Comparison of ENCODE assay signal across 15 mouse cellular contexts in genomic region chr19:56231430-56231829, GRCm38 (mm10). TPM values are rescaled to one million over a fixed set of nuclear protein-coding genes. Genes with fewer than 3 reads are reported as not detected.
DNase-seq lines count a peak whose midpoint lies in the region; ATAC-seq and TF ChIP-seq lines count a peak whose summit lies in the region.
"Had no signal": no experiment of that assay in that cellular context is flagged by ENCODE, and none has a peak within 500 bp of the region (broad histone marks: within the 10 kb centered on the region; RNA-seq: fewer than 3 reads in every experiment).

No protein-coding gene starts in this region.

- H3K9me3 ChIP-seq in kidney, embryonic 15.5 days (replicated peaks) = no peaks in the 10 kb centered on the region
- H3K9me3 ChIP-seq in E14TG2a.4 (ENCODE audit: low read length) = peaks cover 12% of the 10 kb centered on the region
- peaks cover 6% of the 10 kb centered on the region; the same call in 1 of the 2 replicates for H3K9me3 ChIP-seq in embryonic facial prominence, embryonic 10.5 days
- no peaks in the 10 kb centered on the region for H3K9me3 ChIP-seq in hindbrain, embryonic 13.5 days

- H3K36me3 ChIP-seq in kidney, embryonic 15.5 days = 0 out of 2 replicates have a peak, but pooled peaks cover 4% of the 10 kb centered on the region
- no peaks in the 10 kb centered on the region for H3K36me3 ChIP-seq in E14TG2a.4 (ENCODE audit: insufficient read depth, low read length)
- H3K36me3 ChIP-seq in embryonic facial prominence, embryonic 10.5 days (replicated peaks) = 0 out of 2 replicates have a peak, but pooled peaks cover 4% of the 10 kb centered on the region
- no peaks in the 10 kb centered on the region for H3K36me3 ChIP-seq in hindbrain, embryonic 13.5 days
- H3K36me3 ChIP-seq: heart, embryonic 12.5 days had no signal

- DNase-seq in kidney, postnatal 36 days = no peak
- no peak for DNase-seq in embryonic facial prominence, embryonic 10.5 days (ENCODE audit: low spot score)
- no peak for DNase-seq in layer of hippocampus, adult 8-10 months (ENCODE audit: low spot score in 2 of 2)
- no peak for DNase-seq in testis, postnatal 10 days (ENCODE audit: low spot score)
- DNase-seq: cerebellum, postnatal 36 days had no signal

- peaks cover 27% of the 10 kb centered on the region for H3K4me1 ChIP-seq in kidney, embryonic 15.5 days
- peaks cover 22% of the 10 kb centered on the region for H3K4me1 ChIP-seq in E14TG2a.4 (replicated peaks; ENCODE audit: low read depth, low read length)
- H3K4me1 ChIP-seq in embryonic facial prominence, embryonic 10.5 days = peaks cover 31% of the 10 kb centered on the region
- peaks cover 19% of the 10 kb centered on the region for H3K4me1 ChIP-seq in hindbrain, embryonic 13.5 days (replicated peaks)
- H3K4me1 ChIP-seq: heart, embryonic 12.5 days had no signal

- H3K4me2 ChIP-seq in kidney, embryonic 15.5 days = no peak overlapping the region
- H3K4me2 ChIP-seq in hindbrain, embryonic 13.5 days = peak overlapping the region; percentile 36
- H3K4me2 ChIP-seq: heart, embryonic 12.5 days; liver, embryonic 11.5 days had no signal

- no peak overlapping the region for H3K4me3 ChIP-seq in kidney, embryonic 15.5 days (replicated peaks)
- H3K4me3 ChIP-seq in E14TG2a.4 (replicated peaks; ENCODE audit: low read length) = 0 out of 2 replicates have a peak overlapping the region, but pooled peaks have one; percentile 29
- H3K4me3 ChIP-seq in embryonic facial prominence, embryonic 10.5 days = no peak overlapping the region
- no peak overlapping the region for H3K4me3 ChIP-seq in hindbrain, embryonic 13.5 days
- H3K4me3 ChIP-seq: heart, embryonic 12.5 days had no signal

- no peak for ATAC-seq in kidney, embryonic 15.5 days (replicated peaks; ENCODE audit: low FRiP score)
- ATAC-seq in hindbrain, embryonic 13.5 days (ENCODE audit: low FRiP score) = no peak
- no peak for ATAC-seq in erythroblast, adult 5-6 weeks (replicated peaks; ENCODE audit: low FRiP score, poor library complexity, severe bottlenecking)
- ATAC-seq: CD4-positive, CD25-positive, alpha-beta regulatory T cell, adult 4 months had no signal

- no peaks in the 10 kb centered on the region for H3K27me3 ChIP-seq in kidney, embryonic 15.5 days
- H3K27me3 ChIP-seq in E14TG2a.4 (ENCODE audit: insufficient read depth, low read length) = no peaks in the 10 kb centered on the region
- no peaks in the 10 kb centered on the region for H3K27me3 ChIP-seq in embryonic facial prominence, embryonic 10.5 days (replicated peaks; ENCODE audit: low read depth, poor library complexity, severe bottlenecking)
- no peaks in the 10 kb centered on the region for H3K27me3 ChIP-seq in hindbrain, embryonic 13.5 days

- 0 out of 2 replicates have a peak overlapping the region, but pooled peaks have one; percentile 52 for H3K27ac ChIP-seq in kidney, embryonic 15.5 days
- H3K27ac ChIP-seq in embryonic facial prominence, embryonic 10.5 days (replicated peaks) = peak overlapping the region; percentile 49; the same call in 1 of the 2 replicates
- no peak overlapping the region for H3K27ac ChIP-seq in hindbrain, embryonic 13.5 days
- H3K27ac ChIP-seq: macrophage had no signal

- H3K9ac ChIP-seq in kidney, embryonic 15.5 days = no peak overlapping the region
- H3K9ac ChIP-seq in hindbrain, embryonic 13.5 days = no peak overlapping the region
- H3K9ac ChIP-seq: heart, embryonic 12.5 days had no signal

- 74% methylated on average over 8 of the region's 8 CpGs for WGBS in kidney, embryonic 15.5 days
- 79% methylated on average over 8 of the region's 8 CpGs for WGBS in embryonic facial prominence, embryonic 10.5 days
- WGBS in hindbrain, embryonic 13.5 days = 40% methylated on average over 8 of the region's 8 CpGs

- no peak for TF ChIP-seq CTCF in E14TG2a.4 (conservative IDR thresholded peaks at IDR 0.05; ENCODE audit: low read length)

RNA-seq across cellular contexts. Expression of gene Habp2, which starts 55.5 kb away (rescaled TPM):
- 30.8 and 31.2 TPM in 2 replicates for polyA plus RNA-seq in kidney, embryonic 15.5 days (2015; fragmentation: Nextera tagmentation; extraction: Ambion mirVana)
- polyA plus RNA-seq in embryonic facial prominence, embryonic 10.5 days (2016; fragmentation: Nextera tagmentation; extraction: Ambion mirVana) = not detected in 2 replicates
- 0.09 TPM in 1 of 2 replicates, not detected in the other for polyA plus RNA-seq in hindbrain, embryonic 13.5 days (2015; fragmentation: Nextera tagmentation; extraction: Ambion mirVana)
- not detected in 2 replicates for total RNA-seq in erythroblast, adult 5-6 weeks (2015; ENCODE audit: low replicate concordance)
- total RNA-seq in erythroblast, adult 5-6 weeks (2017; ENCODE audit: low replicate concordance) = not detected in 2 replicates
- not detected for total RNA-seq in layer of hippocampus, adult 8-10 months (2022)
- total RNA-seq: gastrocnemius, postnatal 14 days; left cerebral cortex, adult 18-20 months had no signal
- polyA plus RNA-seq: macrophage had no signal

Comparison
In these comparisons a context has a peak if more than half of its experiments do, and no peak if none do; other contexts are left out.
1. RNA of gene Habp2, which starts 55.5 kb away (polyA plus RNA-seq): 30.8 to 31.2 TPM in kidney, embryonic 15.5 days; not detected in embryonic facial prominence, embryonic 10.5 days and 0.09 TPM in hindbrain, embryonic 13.5 days; every median in the first group is over 10 times any median in the second.